Mouse (Mus musculus) cerebellum, adult 11-12 months (tissue): Measurements from ENCODE around the gene Fam234b.

Experiments used
- DNase-seq: peaks from one replicate; pipeline ENCODE4 v3.0.0; 2022

Gene Fam234b

DNA sequence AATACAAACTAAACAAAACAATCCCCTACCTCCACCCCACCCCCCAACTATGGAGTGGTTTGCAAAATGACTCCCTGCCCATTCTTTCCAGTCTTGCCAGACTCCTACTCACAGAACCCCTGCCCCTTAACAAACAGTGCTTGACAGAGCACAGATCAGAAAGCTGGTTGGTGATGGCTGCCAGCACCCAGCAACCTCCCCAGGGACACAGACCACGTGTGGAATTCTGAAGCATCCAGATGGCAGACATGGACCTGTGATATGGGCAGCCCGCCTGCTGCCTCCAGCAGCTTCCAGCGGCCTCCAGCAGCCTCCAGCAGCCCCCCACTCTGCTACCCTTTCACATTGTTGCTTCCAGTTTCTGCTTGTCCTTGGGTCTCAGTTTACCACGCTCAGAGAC is 77.5 kb downstream of the Fam234b start:
- no peak for DNase-seq

DNA sequence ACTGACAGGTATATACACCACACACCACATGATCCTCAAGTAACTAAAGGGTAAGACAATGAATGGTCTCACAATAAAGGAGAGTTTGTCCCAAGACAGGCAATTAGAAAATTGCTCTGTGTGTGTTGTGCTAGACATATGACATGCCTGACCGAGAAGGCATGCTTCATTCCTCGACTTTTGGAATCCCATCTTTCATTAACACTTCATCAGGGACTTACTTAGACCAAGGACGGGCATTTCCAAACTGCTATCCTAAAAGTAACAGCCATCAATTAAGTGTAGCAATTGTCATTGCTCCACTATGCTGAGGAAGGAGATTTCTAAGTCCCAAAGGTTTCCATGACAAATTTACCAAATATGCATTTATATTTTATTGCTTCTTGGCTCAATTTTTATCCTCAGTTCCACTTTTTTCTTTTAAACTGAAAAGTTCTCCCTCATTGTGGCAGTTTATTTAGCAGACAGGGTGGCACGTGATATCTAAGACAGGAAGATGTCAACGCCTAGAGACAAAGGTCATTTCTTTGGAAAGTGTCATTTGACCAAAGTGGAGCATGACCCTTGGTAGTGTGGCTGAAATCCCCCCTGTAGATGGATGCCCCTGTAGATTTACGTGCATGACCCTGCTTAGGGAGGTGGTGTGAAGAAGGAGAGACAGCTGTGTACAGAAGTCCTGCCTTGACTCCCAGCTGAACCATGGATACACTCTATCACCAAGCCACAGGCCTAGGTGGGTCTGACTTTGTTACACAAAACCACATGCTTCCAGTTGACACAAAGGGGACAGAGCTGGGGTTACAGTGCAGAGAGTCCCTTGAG is 78.9 kb downstream of the Fam234b start:
- DNase-seq: no peak

GRCm38 (mm10) chr6:135278302-135278701 is 80.5 kb downstream of the Fam234b start:
- DNase-seq: no peak

DNA sequence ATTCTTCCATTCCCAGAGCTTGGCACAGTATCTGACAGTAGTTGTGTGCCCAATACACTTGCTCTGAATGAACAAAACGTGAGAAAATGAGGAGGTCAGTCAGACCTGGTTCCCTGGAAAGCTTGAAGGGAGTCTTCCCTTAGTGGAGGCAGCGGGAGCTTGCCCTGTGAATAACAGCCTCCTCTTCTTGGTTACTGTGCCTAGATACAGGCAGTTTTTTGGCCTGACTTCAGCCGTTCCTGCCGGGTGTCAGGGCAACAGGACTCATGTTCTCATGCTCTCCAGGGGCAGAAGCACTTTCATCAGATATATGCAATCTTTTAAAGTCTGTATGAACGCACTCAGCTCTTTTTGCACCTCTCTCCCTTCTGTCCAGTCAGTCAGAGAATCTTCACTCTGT is 81.5 kb downstream of the Fam234b start:
- no peak for DNase-seq

DNA sequence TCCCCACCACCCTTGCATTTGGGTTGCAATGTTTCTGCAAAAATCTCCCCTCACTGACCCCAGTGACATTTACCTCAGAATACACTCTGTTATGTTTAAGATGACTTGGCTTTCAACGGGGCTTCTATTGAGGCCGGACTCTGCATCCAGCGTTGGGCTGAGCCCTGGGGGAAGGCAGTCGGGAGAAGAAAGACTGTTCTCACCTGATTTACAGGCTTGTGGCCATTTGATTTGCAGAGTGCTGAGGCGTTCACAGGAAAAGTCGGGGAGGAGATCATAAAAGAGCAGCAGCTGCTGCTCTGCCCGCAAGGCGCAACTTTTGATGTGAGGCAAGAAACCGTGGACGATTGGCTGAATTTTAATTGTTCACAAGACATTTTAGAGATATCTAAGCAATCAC is 82.1 kb downstream of the Fam234b start:
- DNase-seq: no peak

GRCm38 (mm10) chr6:135292391-135292790 is 94.6 kb downstream of the Fam234b start:
- DNase-seq: no peak

DNA sequence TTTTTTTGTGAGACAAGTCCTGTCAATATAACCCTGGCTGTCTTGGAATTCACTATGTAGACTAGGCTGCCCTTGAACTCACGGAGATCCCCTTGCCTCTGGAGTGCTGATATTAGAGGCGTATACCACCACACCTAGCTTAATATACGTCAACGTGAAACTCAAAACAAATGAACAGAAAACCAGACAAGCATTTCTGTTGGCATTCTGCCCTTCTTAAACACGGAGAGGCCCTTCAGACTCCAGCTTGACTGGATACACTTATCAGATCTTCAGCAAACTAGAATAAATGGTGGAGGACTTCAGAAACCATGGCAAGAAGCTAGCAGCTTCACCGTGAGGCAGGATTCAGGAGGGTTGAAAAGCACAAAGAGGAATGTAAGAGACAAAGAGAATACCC is 96.4 kb downstream of the Fam234b start:
- no peak for DNase-seq
